In the genomic region with DNA sequence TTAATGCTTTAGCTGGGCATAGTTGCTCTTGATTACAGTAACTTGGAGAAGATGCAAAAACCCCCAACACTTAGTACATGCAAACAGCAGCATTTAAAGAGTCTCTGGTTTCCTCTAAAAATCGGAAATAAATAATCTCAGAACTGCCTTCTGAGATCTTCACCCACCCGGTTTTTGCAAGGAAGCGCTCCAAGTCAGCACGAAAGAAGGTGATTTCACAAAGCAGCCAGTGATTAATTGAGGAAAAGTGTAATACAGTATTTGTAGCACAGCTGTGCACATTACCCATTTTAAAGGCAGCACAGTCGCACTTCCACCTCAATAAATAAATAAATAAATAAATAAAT, we compare ENCODE assay signal across 8 mouse cellular contexts. TPM values are rescaled to one million over a fixed set of nuclear protein-coding genes. Genes with fewer than 3 reads are reported as not detected.
A peak's percentile ranks its signal among the peaks of the same experiment; 100 is the strongest.
DNase-seq lines count a peak whose midpoint lies in the region; ATAC-seq and TF ChIP-seq lines count a peak whose summit lies in the region.

No protein-coding gene starts in this region.

- no peak for DNase-seq in heart, adult 18-20 months
- no peak for DNase-seq in CH12.LX (ENCODE audit: extremely low read depth)
- DNase-seq in liver, embryonic 13.5 days: no peak
- no peak for DNase-seq in adrenal gland, adult 8-10 months
- no peak for DNase-seq in layer of hippocampus, adult 18-20 months (ENCODE audit: low spot score in 2 of 2)
- no peak for DNase-seq in frontal cortex, postnatal 25 days (ENCODE audit: low spot score in 2 of 2)

- no peak for TF ChIP-seq CTCF in CH12.LX (conservative IDR thresholded peaks at IDR 0.05 in 1 of 2, IDR thresholded peaks at IDR 0.05 in 1 of 2; ENCODE audit: low read depth in 2 of 2, low read length in 2 of 2)

- H3K27ac ChIP-seq in heart, embryonic 12.5 days (ENCODE audit: poor library complexity, severe bottlenecking): peak overlapping the region; percentile 97
- no peak overlapping the region; the same call in 1 of the 2 replicates for H3K27ac ChIP-seq in CH12.LX (ENCODE audit: insufficient read depth, low read depth)
- H3K27ac ChIP-seq in forebrain, embryonic 15.5 days (replicated peaks): peak overlapping the region; percentile 98
- no peak overlapping the region for H3K27ac ChIP-seq in liver, embryonic 13.5 days

- TF ChIP-seq EP300 in CH12.LX (IDR thresholded peaks at IDR 0.05; ENCODE audit: low read length): no peak

- H3K4me2 ChIP-seq in heart, embryonic 12.5 days: peak overlapping the region; percentile 70
- H3K4me2 ChIP-seq in CH12.LX (ENCODE audit: insufficient read depth, low read depth, poor library complexity, severe bottlenecking): peak overlapping the region; percentile 76
- H3K4me2 ChIP-seq in forebrain, embryonic 15.5 days (replicated peaks): peak overlapping the region; percentile 67
- H3K4me2 ChIP-seq in liver, embryonic 13.5 days: peak overlapping the region; percentile 88

- dilution Hi-C loops in CH12.LX (cut with MboI; ENCODE audit: extremely low pct_ligation_motif_present, extremely low pct_unique_long_range_greater_than_20kb, low sequenced_read_pairs): no loop called here

- no peaks in the 10 kb centered on the region for H3K9me3 ChIP-seq in heart, embryonic 12.5 days (replicated peaks)
- H3K9me3 ChIP-seq in CH12.LX (replicated peaks; ENCODE audit: low read length): no peaks in the 10 kb centered on the region
- H3K9me3 ChIP-seq in forebrain, embryonic 15.5 days: no peaks in the 10 kb centered on the region
- no peaks in the 10 kb centered on the region for H3K9me3 ChIP-seq in liver, embryonic 13.5 days (replicated peaks)

- 13% methylated on average over 5 of the region's 5 CpGs for WGBS in heart, embryonic 12.5 days
- 2% methylated on average over 5 of the region's 5 CpGs for WGBS in forebrain, embryonic 15.5 days
- 24% methylated on average over 5 of the region's 5 CpGs for WGBS in liver, embryonic 13.5 days (ENCODE audit: insufficient replicate concordance)

- H3K4me3 ChIP-seq in heart, embryonic 12.5 days: peak overlapping the region; percentile 79
- H3K4me3 ChIP-seq in CH12.LX (replicated peaks in 1 of 3; ENCODE audit: low read depth in 2 of 3, low read length in 2 of 3, poor library complexity in 1 of 3): peak overlapping the region; percentile 42 to 81 (median 67)
- peak overlapping the region; percentile 94 for H3K4me3 ChIP-seq in forebrain, embryonic 15.5 days
- peak overlapping the region; percentile 67; the same call in 1 of the 2 replicates for H3K4me3 ChIP-seq in liver, embryonic 13.5 days (replicated peaks)

- no peak for ATAC-seq in heart, embryonic 12.5 days (ENCODE audit: insufficient number of reproducible peaks, low FRiP score)
- ATAC-seq in forebrain, embryonic 15.5 days (replicated peaks): no peak
- ATAC-seq in liver, embryonic 13.5 days (ENCODE audit: low read depth): no peak

- H3K27me3 ChIP-seq in heart, embryonic 12.5 days (replicated peaks): no peaks in the 10 kb centered on the region
- H3K27me3 ChIP-seq in CH12.LX (replicated peaks): no peaks in the 10 kb centered on the region
- no peaks in the 10 kb centered on the region for H3K27me3 ChIP-seq in forebrain, embryonic 15.5 days
- peaks cover 54% of the 10 kb centered on the region for H3K27me3 ChIP-seq in liver, embryonic 13.5 days

- in situ Hi-C loops in CH12.LX (cut with MboI; ENCODE audit: low pct_ligation_motif_present, low pct_unique_long_range_greater_than_20kb, low sequenced_read_pairs): loop anchor here (10.0 kb wide), 2 partner anchors 209 to 571 kb away; no protein-coding TSS in a partner anchor

- peaks cover 4% of the 10 kb centered on the region; the same call in 1 of the 2 replicates for H3K79me2 ChIP-seq in CH12.LX (replicated peaks; ENCODE audit: control insufficient read depth, extremely low read depth, insufficient read depth, poor library complexity, severe bottlenecking)

- no peak for TF ChIP-seq RAD21 in CH12.LX (IDR thresholded peaks at IDR 0.05; ENCODE audit: low read depth, low read length)

- H3K9ac ChIP-seq in heart, embryonic 12.5 days: peak overlapping the region; percentile 98
- peak overlapping the region; percentile 58; the same call in 1 of the 2 replicates for H3K9ac ChIP-seq in CH12.LX (ENCODE audit: insufficient read depth, low read depth)
- H3K9ac ChIP-seq in forebrain, embryonic 15.5 days (replicated peaks): peak overlapping the region; percentile 97
- H3K9ac ChIP-seq in liver, embryonic 13.5 days: peak overlapping the region; percentile 5; the same call in 1 of the 2 replicates

- H3K36me3 ChIP-seq in heart, embryonic 12.5 days: peaks cover 11% of the 10 kb centered on the region
- peaks cover 4 to 11% of the 10 kb centered on the region in 2 experiments for H3K36me3 ChIP-seq in CH12.LX (replicated peaks in 1 of 2; ENCODE audit: control insufficient read depth in 1 of 2, insufficient read depth in 1 of 2, low read length in 1 of 2)
- 0 out of 2 replicates have a peak, but pooled peaks cover 4% of the 10 kb centered on the region for H3K36me3 ChIP-seq in forebrain, embryonic 15.5 days
- no peaks in the 10 kb centered on the region; the same call in 1 of the 2 replicates for H3K36me3 ChIP-seq in liver, embryonic 13.5 days

- H3K4me1 ChIP-seq in heart, embryonic 12.5 days (replicated peaks): peaks cover 35% of the 10 kb centered on the region
- peaks cover 8 to 39% of the 10 kb centered on the region in 2 experiments for H3K4me1 ChIP-seq in CH12.LX (ENCODE audit: control insufficient read depth in 1 of 2, insufficient read depth in 2 of 2)
- H3K4me1 ChIP-seq in forebrain, embryonic 15.5 days: peaks cover 44% of the 10 kb centered on the region
- H3K4me1 ChIP-seq in liver, embryonic 13.5 days (replicated peaks): peaks cover 28% of the 10 kb centered on the region

- no peak for TF ChIP-seq POLR2A in CH12.LX (IDR thresholded peaks at IDR 0.05; ENCODE audit: low read depth, low read length)

TF ChIP-seq in CH12.LX, 34 proteins besides CTCF, POLR2A, EP300 and RAD21:
- TF ChIP-seq USF2 (conservative IDR thresholded peaks at IDR 0.05; ENCODE audit: low read depth, low read length) (no peak), TBP (conservative IDR thresholded peaks at IDR 0.05; ENCODE audit: low read depth, low read length) (no peak), PAX5 (IDR thresholded peaks at IDR 0.05; ENCODE audit: low read length) (no peak), NELFE (IDR thresholded peaks at IDR 0.05; ENCODE audit: low read depth, low read length) (no peak), USF1 (IDR thresholded peaks at IDR 0.05; ENCODE audit: low read depth, low read length) (no peak), ZMIZ1 (IDR thresholded peaks at IDR 0.05; ENCODE audit: low read depth, low read length) (no peak), CHD2 (IDR thresholded peaks at IDR 0.05; ENCODE audit: low read length) (no peak), NRF1 (IDR thresholded peaks at IDR 0.05; ENCODE audit: low read depth, low read length) (no peak), CHD1 (IDR thresholded peaks at IDR 0.05; ENCODE audit: low read depth, low read length) (no peak), MEF2A (IDR thresholded peaks at IDR 0.05; ENCODE audit: borderline replicate concordance, low read depth, low read length) (no peak), JUN (IDR thresholded peaks at IDR 0.05; ENCODE audit: insufficient read depth, low read depth, low read length) (no peak), RCOR1 (conservative IDR thresholded peaks at IDR 0.05; ENCODE audit: low read depth, low read length) (no peak), IRF4 (IDR thresholded peaks at IDR 0.05; ENCODE audit: low read depth, low read length) (no peak), ETS1 (conservative IDR thresholded peaks at IDR 0.05; ENCODE audit: low read depth, low read length) (no peak), MAFK (IDR thresholded peaks at IDR 0.05; ENCODE audit: insufficient replicate concordance, low read length) (no peak), KAT2A (IDR thresholded peaks at IDR 0.05; ENCODE audit: insufficient replicate concordance, low read length) (no peak)

RNA-seq across cellular contexts. Expression of gene Trib2, which starts 2.9 kb away (rescaled TPM):
- polyA plus RNA-seq in heart, embryonic 12.5 days (2016; fragmentation: Nextera tagmentation; extraction: Ambion mirVana): 66.6 and 67.4 TPM in 2 replicates
- 10 to 100 TPM; 16.1 to 21.0 TPM for total RNA-seq in heart, adult 18-20 months (2021)
- total RNA-seq in CH12.LX (2012; rRNA removed) (5.1 and 8.1 TPM in 2 replicates), CH12.LX (2014; rRNA removed) (13.4 and 13.5 TPM in 2 replicates)
- 10.3 and 10.6 TPM in 2 replicates for polyA plus RNA-seq in CH12.LX (2012; ENCODE audit: insufficient read length, low read depth)
- polyA plus RNA-seq in forebrain, embryonic 15.5 days (2015; fragmentation: Nextera tagmentation; extraction: Ambion mirVana): 96.2 and 105 TPM in 2 replicates
- polyA plus RNA-seq in liver, embryonic 13.5 days (2015; fragmentation: Nextera tagmentation; extraction: Ambion mirVana): 2.8 and 3.4 TPM in 2 replicates
- total RNA-seq in adrenal gland, adult 8-10 months (2022): 10 to 100 TPM; 12.4 to 21.2 (median 16.4) TPM
- total RNA-seq in layer of hippocampus, adult 18-20 months (2021): 10 to 100 TPM; 26.6 to 32.9 TPM

Comparison
In these comparisons a context has a peak if more than half of its experiments do, and no peak if none do; other contexts are left out.
1. H3K27ac ChIP-seq: peak in heart, embryonic 12.5 days (single experiment) and forebrain, embryonic 15.5 days (single experiment); none in CH12.LX (single experiment) and liver, embryonic 13.5 days (single experiment).
2. H3K9ac ChIP-seq: peak in every context shown above with its lines; median percentile 98 in heart, embryonic 12.5 days; 97 in forebrain, embryonic 15.5 days; 58 in CH12.LX; 5 in liver, embryonic 13.5 days.
3. Peak in every context shown above with its lines, with median percentiles within 50 percentile points of each other: H3K4me2 ChIP-seq and H3K4me3 ChIP-seq.